In the genomic region with DNA sequence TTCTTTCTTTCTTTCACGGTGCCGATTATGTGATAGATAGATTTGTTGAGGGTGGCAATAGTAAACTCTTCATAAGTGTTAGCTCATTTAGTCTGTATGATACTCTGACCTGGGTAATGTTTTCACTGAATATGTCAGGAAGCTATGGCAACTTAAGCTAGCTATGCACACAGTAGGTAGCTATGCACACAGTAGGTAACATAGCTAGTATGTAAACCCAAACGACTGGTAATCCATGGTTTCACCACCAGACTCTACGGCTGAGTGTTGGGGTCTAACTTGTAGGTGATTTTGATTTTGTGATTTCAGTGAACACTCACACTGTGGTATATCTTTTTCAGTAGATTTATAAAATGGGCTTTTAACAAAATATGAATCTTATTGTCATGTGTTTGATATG, we compare ENCODE assay signal across 24 mouse cellular contexts. TPM values are rescaled to one million over a fixed set of nuclear protein-coding genes. Genes with fewer than 3 reads are reported as not detected.
A peak's percentile ranks its signal among the peaks of the same experiment; 100 is the strongest.
DNase-seq lines count a peak whose midpoint lies in the region; TF ChIP-seq lines count a peak whose summit lies in the region.
"Had no signal": no experiment of that assay in that cellular context is flagged by ENCODE, and none has a peak within 500 bp of the region (broad histone marks: within the 10 kb centered on the region; RNA-seq: fewer than 3 reads in every experiment).

No protein-coding gene starts in this region.

- H3K27me3 ChIP-seq in CH12.LX (replicated peaks) (no peaks in the 10 kb centered on the region), MEL (ENCODE audit: control insufficient read depth in 1 of 2, insufficient read depth in 2 of 2, low read length in 2 of 2) (no peaks in the 10 kb centered on the region)
- H3K27me3 ChIP-seq: Patski had no signal

- TF ChIP-seq RAD21 in CH12.LX (IDR thresholded peaks at IDR 0.05; ENCODE audit: low read depth, low read length) (no peak), MEL (IDR thresholded peaks at IDR 0.05; ENCODE audit: low read depth, low read length) (no peak)

- no peaks in the 10 kb centered on the region; a peak in 1 of 4 replicates for H3K4me1 ChIP-seq in CH12.LX (ENCODE audit: control insufficient read depth in 1 of 2, insufficient read depth in 2 of 2)
- H3K4me1 ChIP-seq in MEL (ENCODE audit: control insufficient read depth in 1 of 2, insufficient read depth in 2 of 2, low read length in 2 of 2) = peaks cover 7 to 15% of the 10 kb centered on the region in 2 experiments

- peaks cover 0 to 4% of the 10 kb centered on the region in 2 experiments for H3K36me3 ChIP-seq in CH12.LX (replicated peaks in 1 of 2; ENCODE audit: control insufficient read depth in 1 of 2, insufficient read depth in 1 of 2, low read length in 1 of 2)
- peaks cover 0 to 18% of the 10 kb centered on the region in 2 experiments; a peak in 2 of 4 replicates for H3K36me3 ChIP-seq in MEL (ENCODE audit: control insufficient read depth in 1 of 2, insufficient read depth in 2 of 2, low read length in 2 of 2)
- H3K36me3 ChIP-seq: G1E had no signal

- H3K9ac ChIP-seq in CH12.LX (ENCODE audit: insufficient read depth, low read depth) = no peak overlapping the region
- no peak overlapping the region for H3K9ac ChIP-seq in MEL (ENCODE audit: control insufficient read depth, low read depth, low read length, poor library complexity, severe bottlenecking)

- no peak overlapping the region for H3K27ac ChIP-seq in CH12.LX (ENCODE audit: insufficient read depth, low read depth)
- no peak overlapping the region for H3K27ac ChIP-seq in MEL (ENCODE audit: control insufficient read depth, low read depth, low read length)

- TF ChIP-seq EP300 in CH12.LX (IDR thresholded peaks at IDR 0.05; ENCODE audit: low read length) (no peak), MEL (IDR thresholded peaks at IDR 0.05; ENCODE audit: low read depth in 1 of 2, low read length in 2 of 2) (no peak)

- H3K9me3 ChIP-seq in CH12.LX (replicated peaks; ENCODE audit: low read length) (no peaks in the 10 kb centered on the region), MEL (replicated peaks; ENCODE audit: insufficient read depth, low read length) (no peaks in the 10 kb centered on the region)
- H3K9me3 ChIP-seq: G1E had no signal

- H3K79me2 ChIP-seq in CH12.LX (replicated peaks; ENCODE audit: control insufficient read depth, extremely low read depth, insufficient read depth, poor library complexity, severe bottlenecking) = no peaks in the 10 kb centered on the region
- no peaks in the 10 kb centered on the region for H3K79me2 ChIP-seq in MEL (ENCODE audit: control insufficient read depth, insufficient read depth, low read length, poor library complexity)

- no peak overlapping the region for H3K4me2 ChIP-seq in CH12.LX (ENCODE audit: insufficient read depth, low read depth, poor library complexity, severe bottlenecking)

- TF ChIP-seq POLR2A in CH12.LX (IDR thresholded peaks at IDR 0.05; ENCODE audit: low read depth, low read length) (no peak), MEL (IDR thresholded peaks at IDR 0.05; ENCODE audit: control insufficient read depth in 1 of 2, insufficient read depth in 1 of 2, low read depth in 1 of 2, low read length in 2 of 2, poor library complexity in 1 of 2) (no peak)

- H3K4me3 ChIP-seq in CH12.LX (replicated peaks in 1 of 3; ENCODE audit: low read depth in 2 of 3, low read length in 2 of 3, poor library complexity in 1 of 3) = no peak overlapping the region
- no peak overlapping the region for H3K4me3 ChIP-seq in MEL (ENCODE audit: control insufficient read depth in 1 of 2, insufficient read depth in 1 of 2, low read depth in 2 of 2, low read length in 2 of 2)

- TF ChIP-seq CTCF in CH12.LX (conservative IDR thresholded peaks at IDR 0.05 in 1 of 2, IDR thresholded peaks at IDR 0.05 in 1 of 2; ENCODE audit: low read depth in 2 of 2, low read length in 2 of 2) (no peak), MEL (IDR thresholded peaks at IDR 0.05 in 2 of 3, conservative IDR thresholded peaks at IDR 0.05 in 1 of 3; ENCODE audit: control insufficient read depth in 1 of 3, insufficient read depth in 1 of 3, low read depth in 2 of 3, low read length in 3 of 3, poor library complexity in 1 of 3, severe bottlenecking in 1 of 3) (no peak)

- dilution Hi-C loops in CH12.LX (cut with MboI; ENCODE audit: extremely low pct_ligation_motif_present, extremely low pct_unique_long_range_greater_than_20kb, low sequenced_read_pairs) = no loop called here

- in situ Hi-C loops in CH12.LX (cut with MboI; ENCODE audit: low pct_ligation_motif_present, low pct_unique_long_range_greater_than_20kb, low sequenced_read_pairs) = no loop called here

- DNase-seq in CH12.LX (ENCODE audit: extremely low read depth) = no peak
- no peak for DNase-seq in MEL (ENCODE audit: low read depth, low spot score)
- DNase-seq in heart, postnatal 10 days = no peak
- no peak for DNase-seq in layer of hippocampus, postnatal 14 days (ENCODE audit: low spot score in 2 of 2)
- DNase-seq: adrenal gland, adult 2 months; adrenal gland, adult 8-10 months; adrenal gland, postnatal 10 days; adrenal gland, postnatal 14 days; adrenal gland, postnatal 25 days; adrenal gland, postnatal 36 days; B cell, adult 2 months; cerebellum, adult 11 months; cerebellum, adult 11-12 months; cerebellum, adult 18-20 months; cerebellum, adult 2 months; cerebellum, adult 8-10 months had no signal

- intact Hi-C loops in heart, postnatal 10 days (cut with DNase I) = no loop called here

TF ChIP-seq in CH12.LX, 34 proteins besides CTCF, POLR2A, EP300 and RAD21:
- no peak for TF ChIP-seq PAX5 (IDR thresholded peaks at IDR 0.05; ENCODE audit: low read length)
- TF ChIP-seq ZKSCAN1 (IDR thresholded peaks at IDR 0.05; ENCODE audit: borderline replicate concordance, low read depth, low read length) = peak; percentile 82

TF ChIP-seq in MEL, 35 proteins besides CTCF, POLR2A, EP300 and RAD21:
- TF ChIP-seq ELF1 (IDR thresholded peaks at IDR 0.05; ENCODE audit: low read depth, low read length) = no peak
- no peak for TF ChIP-seq MEF2A (IDR thresholded peaks at IDR 0.05; ENCODE audit: extremely low read depth, insufficient replicate concordance, low read depth, low read length, poor library complexity, severe bottlenecking)
- TF ChIP-seq TAL1 (IDR thresholded peaks at IDR 0.05; ENCODE audit: low read length) = no peak
- no peak for TF ChIP-seq POLR2AphosphoS2 (IDR thresholded peaks at IDR 0.05; ENCODE audit: low read length)
- TF ChIP-seq ZKSCAN1 (IDR thresholded peaks at IDR 0.05; ENCODE audit: low read depth, low read length) = peak; percentile 93
- TF ChIP-seq USF1 (IDR thresholded peaks at IDR 0.05; ENCODE audit: low read depth, low read length) = no peak
- no peak for TF ChIP-seq CHD1 (IDR thresholded peaks at IDR 0.05; ENCODE audit: low read depth, low read length)
- TF ChIP-seq E2F4 (IDR thresholded peaks at IDR 0.05; ENCODE audit: borderline replicate concordance, low read depth, low read length) = no peak
- no peak for TF ChIP-seq JUND (IDR thresholded peaks at IDR 0.05; ENCODE audit: low read depth, low read length)

RNA-seq across cellular contexts. Expression of a gene that starts 1.6 kb away (rescaled TPM):
- total RNA-seq in CH12.LX (2012; rRNA removed) = not detected in 2 replicates
- total RNA-seq in CH12.LX (2014; rRNA removed) = not detected in 2 replicates
- 0.76 TPM in 1 of 2 replicates, not detected in the other for polyA plus RNA-seq in CH12.LX (2012; ENCODE audit: insufficient read length, low read depth)
- not detected in 2 replicates for total RNA-seq in MEL (2012; rRNA removed)
- polyA plus RNA-seq in MEL (2012; ENCODE audit: insufficient read depth in 1 of 2, insufficient read length in 2 of 2, low read depth in 1 of 2, low replicate concordance in 2 of 2, missing spikeins in 1 of 2) = under 1 TPM in 1 of 2 experiments, not detected in 1; 0.75 TPM
- not detected for total RNA-seq in heart, postnatal 10 days (2021)
- not detected for total RNA-seq in layer of hippocampus, postnatal 14 days (2021)
- total RNA-seq: adrenal gland, adult 18-20 months; adrenal gland, adult 2 months; adrenal gland, adult 8-10 months; adrenal gland, postnatal 10 days; adrenal gland, postnatal 14 days; adrenal gland, postnatal 25 days; adrenal gland, postnatal 36 days; adrenal gland, postnatal 4 days; G1E had no signal
- polyA plus RNA-seq: activated CD4-positive, CD25-positive, alpha-beta regulatory T cell, adult 4 months; adrenal gland, adult 2 months; brain, embryonic 14.5 days; C2C12; CD4-positive, CD25-positive, alpha-beta regulatory T cell, adult 4 months; cerebellum, adult 2 months; G1E; Patski had no signal

RNA-seq across cellular contexts. Expression of a gene that starts 12.0 kb away (rescaled TPM):
- total RNA-seq in CH12.LX (2012; rRNA removed) (40.0 and 47.9 TPM in 2 replicates), CH12.LX (2014; rRNA removed) (86.8 and 93.8 TPM in 2 replicates), MEL (2012; rRNA removed) (27.7 and 36.9 TPM in 2 replicates)
- polyA plus RNA-seq in CH12.LX (2012; ENCODE audit: insufficient read length, low read depth) (35.9 and 37.5 TPM in 2 replicates), MEL (2012; ENCODE audit: insufficient read depth in 1 of 2, insufficient read length in 2 of 2, low read depth in 1 of 2, low replicate concordance in 2 of 2, missing spikeins in 1 of 2) (10 to 100 TPM in 1 of 2 experiments, not detected in 1; 19.1 TPM)
- total RNA-seq in heart, postnatal 10 days (2021) = 10 to 100 TPM in 1 of 2 experiments, 1 to 10 TPM in 1; 8.8 to 10.3 TPM
- 10 to 100 TPM; 18.6 to 21.6 TPM for total RNA-seq in layer of hippocampus, postnatal 14 days (2021)

RNA-seq across cellular contexts. Expression of a gene that starts 24.7 kb away (rescaled TPM):
- total RNA-seq in CH12.LX (2012; rRNA removed) (12.9 TPM in 2 replicates), CH12.LX (2014; rRNA removed) (17.2 and 17.3 TPM in 2 replicates), MEL (2012; rRNA removed) (14.5 and 16.7 TPM in 2 replicates)
- polyA plus RNA-seq in CH12.LX (2012; ENCODE audit: insufficient read length, low read depth) (11.3 and 12.7 TPM in 2 replicates), MEL (2012; ENCODE audit: insufficient read depth in 1 of 2, insufficient read length in 2 of 2, low read depth in 1 of 2, low replicate concordance in 2 of 2, missing spikeins in 1 of 2) (10 to 100 TPM in 1 of 2 experiments, not detected in 1; 19.0 TPM)
- 10 to 100 TPM; 20.6 to 26.8 TPM for total RNA-seq in heart, postnatal 10 days (2021)
- total RNA-seq in layer of hippocampus, postnatal 14 days (2021) = 10 to 100 TPM; 30.0 to 42.1 TPM

RNA-seq across cellular contexts. Expression of a gene that starts 24.8 kb away (rescaled TPM):
- total RNA-seq in CH12.LX (2012; rRNA removed) (17.4 and 17.9 TPM in 2 replicates), CH12.LX (2014; rRNA removed) (24.9 and 27.1 TPM in 2 replicates), MEL (2012; rRNA removed) (33.4 and 41.9 TPM in 2 replicates)
- polyA plus RNA-seq in CH12.LX (2012; ENCODE audit: insufficient read length, low read depth) (16.0 and 20.0 TPM in 2 replicates), MEL (2012; ENCODE audit: insufficient read depth in 1 of 2, insufficient read length in 2 of 2, low read depth in 1 of 2, low replicate concordance in 2 of 2, missing spikeins in 1 of 2) (10 to 100 TPM in 1 of 2 experiments, not detected in 1; 24.2 TPM)
- 1 to 10 TPM; 2.3 to 2.7 TPM for total RNA-seq in heart, postnatal 10 days (2021)
- total RNA-seq in layer of hippocampus, postnatal 14 days (2021) = 1 to 10 TPM in 1 of 2 experiments, under 1 TPM in 1; 0.60 to 1.2 TPM

RNA-seq across cellular contexts. Expression of a gene that starts 58.9 kb away (rescaled TPM):
- 0.04 and 0.08 TPM in 2 replicates for total RNA-seq in CH12.LX (2012; rRNA removed)
- total RNA-seq in CH12.LX (2014; rRNA removed) = 0.05 and 0.17 TPM in 2 replicates
- polyA plus RNA-seq in CH12.LX (2012; ENCODE audit: insufficient read length, low read depth) = 0.16 and 0.25 TPM in 2 replicates
- total RNA-seq in MEL (2012; rRNA removed) = 2.6 and 3.3 TPM in 2 replicates
- polyA plus RNA-seq in MEL (2012; ENCODE audit: insufficient read depth in 1 of 2, insufficient read length in 2 of 2, low read depth in 1 of 2, low replicate concordance in 2 of 2, missing spikeins in 1 of 2) = 1 to 10 TPM in 1 of 2 experiments, not detected in 1; 9.8 TPM
- 1 to 10 TPM; 6.3 to 7.5 TPM for total RNA-seq in heart, postnatal 10 days (2021)
- 1 to 10 TPM; 6.4 to 7.4 TPM for total RNA-seq in layer of hippocampus, postnatal 14 days (2021)
- polyA plus RNA-seq: G1E had no signal
